Mouse (Mus musculus): ENCODE measurements around the gene Dtx2.

- no peak for TF ChIP-seq POLR2A (IDR thresholded peaks at IDR 0.05; ENCODE audit: control insufficient read depth, extremely low read depth, insufficient read depth, low read length, poor library complexity)
- TF ChIP-seq CTCF (IDR thresholded peaks at IDR 0.05; ENCODE audit: borderline replicate concordance, control insufficient read depth, extremely low read depth, insufficient read depth, low read length, poor library complexity), result no peak
Observed at GRCm38 (mm10) chr5:136018726-136019125, 24.1 kb downstream of the Dtx2 start.
